Mouse (Mus musculus) liver, embryonic 11.5 days (tissue): ENCODE measurements around the gene Gipr. TPM values are rescaled to one million over a fixed set of nuclear protein-coding genes. Genes with fewer than 3 reads are reported as not detected.
A peak's percentile ranks its signal among the peaks of the same experiment; 100 is the strongest.

Experiments used
- ATAC-seq: fragments of 200-750 bp; cut with Nextera tagmentation; replicated peaks from 2 replicates; pipeline ENCODE4 v1.8.0; 2017; ENCODE audit warnings: moderate number of reproducible peaks, mild to moderate bottlenecking, moderate TSS enrichment, moderate library complexity; ENCODE audit not compliant: low FRiP score
- DNase-seq: peaks from one replicate; pipeline ENCODE4 v3.0.0-alpha.2; 2017; ENCODE audit warnings: low spot score
- H3K27ac ChIP-seq: fragments of 300-500 bp; sonication (generic); 2 replicates; pipeline ENCODE4 v1.5.1; 2014; ENCODE audit warnings: mild to moderate bottlenecking, low read depth, low read length, control low read depth
- H3K27me3 ChIP-seq: fragments of 300-500 bp; sonication (generic); replicated peaks from 2 replicates; pipeline ENCODE4 v1.6.1; 2014; ENCODE audit warnings: low read length, mixed read lengths; ENCODE audit not compliant: control insufficient read depth, insufficient read depth
- H3K36me3 ChIP-seq: fragments of 300-500 bp; sonication (generic); 2 replicates; pipeline ENCODE4 v1.6.1; 2014; ENCODE audit warnings: mild to moderate bottlenecking, low read length, moderate library complexity, mixed read lengths; ENCODE audit not compliant: control insufficient read depth, insufficient read depth
- H3K4me1 ChIP-seq: fragments of 300-500 bp; sonication (generic); replicated peaks from 2 replicates; pipeline ENCODE4 v1.6.1; 2014; ENCODE audit warnings: low read length, mixed read lengths; ENCODE audit not compliant: control insufficient read depth, insufficient read depth
- H3K4me2 ChIP-seq: fragments of 300-500 bp; sonication (generic); 2 replicates; pipeline ENCODE4 v1.6.1; 2014; ENCODE audit warnings: mild to moderate bottlenecking, control low read depth, moderate library complexity
- H3K4me3 ChIP-seq: fragments of 300-500 bp; sonication (generic); 2 replicates; pipeline ENCODE4 v1.5.1; 2014; ENCODE audit warnings: low read depth, low read length, control low read depth
- H3K9ac ChIP-seq: fragments of 300-500 bp; sonication (generic); 2 replicates; pipeline ENCODE4 v1.6.1; 2014; ENCODE audit warnings: low read depth, low read length, control low read depth
- H3K9me3 ChIP-seq: fragments of 300-500 bp; sonication (generic); 2 replicates; pipeline ENCODE4 v1.6.1; 2016; ENCODE audit warnings: low read length, inconsistent platforms, mixed read lengths; ENCODE audit not compliant: control insufficient read depth
- WGBS: fragments of 180-500 bp; shearing (Covaris S2); extraction: QIAGEN DNeasy Blood & Tissue Kit; methylation state at CpG from one replicate; pipeline ENCODE4 v1.1.7; 2014; 5-methylcytosine and 5-hydroxymethylcytosine counted together
- microRNA counts: library from miRNA; unstranded; fragments of <30 nt; microRNA quantifications from one replicate; lab custom pipeline; 2015
- microRNA-seq: library from miRNA; unstranded; fragments of <30 nt; microRNA quantifications from one replicate; pipeline ENCODE4, GENCODE M21; 2017; ENCODE audit warnings: borderline number of aligned reads
- polyA plus RNA-seq: library from polyadenylated mRNA; unstranded; fragments of >200 nt; fragmentation: Nextera tagmentation; extraction: Ambion mirVana; gene quantifications from 2 replicates; pipeline ENCODE4 v1.2.1, GENCODE M21; 2014

Gipr gene
- polyA plus RNA-seq, 1 experiment from 2014 or later: 0.73 TPM

- Histone ChIP-seq H3K4me2 (0 out of 2 replicates have a peak overlapping the region, but pooled peaks have one; percentile 12), H3K9me3 (peaks cover 3% of the 10 kb centered on the region; the same call in 1 of the 2 replicates), H3K36me3 (no peaks in the 10 kb centered on the region), H3K9ac (0 out of 2 replicates have a peak overlapping the region, but pooled peaks have one; percentile 16), H3K4me3 (no peak overlapping the region), H3K27me3 (peaks cover 4% of the 10 kb centered on the region; the same call in 1 of the 2 replicates), H3K27ac (no peak overlapping the region), H3K4me1 (0 out of 2 replicates have a peak, but pooled peaks cover 4% of the 10 kb centered on the region)
- DNase-seq (no peak), ATAC-seq (peak; percentile 30)
- WGBS: 86% methylated on average over 8 of the region's 8 CpGs
These were observed 46.8 kb downstream of the Gipr start for GRCm38 (mm10) chr7:19119083-19119482.

- Histone ChIP-seq H3K9ac (0 out of 2 replicates have a peak within 1 kb of the TSS, but pooled peaks have one; percentile 43), H3K4me2 (peak within 1 kb of the TSS; percentile 50), H3K4me3 (peak within 1 kb of the TSS; percentile 21; the same call in 1 of the 2 replicates), H3K36me3 (no peaks in the 10 kb centered on the region), H3K9me3 (peaks cover 3% of the 10 kb centered on the region; the same call in 1 of the 2 replicates), H3K4me1 (0 out of 2 replicates have a peak, but pooled peaks cover 4% of the 10 kb centered on the region), H3K27me3 (peaks cover 4% of the 10 kb centered on the region; the same call in 1 of the 2 replicates), H3K27ac (no peak within 1 kb of the TSS)
- DNase-seq (peak; percentile 73), ATAC-seq (no peak; the same call in 1 of the 2 replicates)
- 19% methylated on average over 64 of the region's 64 CpGs for WGBS
These were observed 47.7 kb downstream of the Gipr start, which contains the start of gene Gm4969 for GRCm38 (mm10) chr7:19118028-19118771. Gm4969 (minus strand) TSS chr7:19118368.

- DNase-seq: no peak
- 62% methylated on average over 1 of the region's 1 CpGs for WGBS
- Histone ChIP-seq H3K9me3 (no peaks in the 10 kb centered on the region), H3K27me3 (no peaks in the 10 kb centered on the region; the same call in 1 of the 2 replicates), H3K9ac (no peak overlapping the region), H3K4me2 (no peak overlapping the region), H3K4me3 (no peak overlapping the region), H3K4me1 (no peaks in the 10 kb centered on the region), H3K36me3 (no peaks in the 10 kb centered on the region), H3K27ac (no peak overlapping the region)
- no peak for ATAC-seq
These were observed 56.4 kb downstream of the Gipr start for GRCm38 (mm10) chr7:19109565-19109964.

GRCm38 (mm10) chr7:19107436-19107835 lies 58.5 kb downstream of the Gipr start:
- Histone ChIP-seq H3K9me3 (no peaks in the 10 kb centered on the region), H3K27me3 (0 out of 2 replicates have a peak, but pooled peaks cover 3% of the 10 kb centered on the region), H3K36me3 (no peaks in the 10 kb centered on the region), H3K27ac (no peak overlapping the region), H3K4me1 (no peaks in the 10 kb centered on the region), H3K4me2 (no peak overlapping the region), H3K9ac (no peak overlapping the region), H3K4me3 (no peak overlapping the region)
- ATAC-seq (no peak), DNase-seq (no peak)
- 53% methylated on average over 3 of the region's 3 CpGs for WGBS

MicroRNAs encoded within 50 kb of the gene (microRNA counts, 519-probe panel; counts per million panel counts)
- not detected for microRNA mmu-miR-330 (lab: Ali Mortazavi, UCI)

Small RNA genes lying within 50 kb of the gene (microRNA-seq; reads per million reads assigned to microRNA genes)
- 361 reads per million, percentile 62 among the genes with 10 or more reads in this experiment for gene Mir330

Other genes with a start within 250 kb of the Gipr start
- gene Nova2, start 240.2 kb downstream of the Gipr start, polyA plus RNA-seq: 0.22 and 0.41 TPM in 2 replicates
- not detected in 2 replicates for gene Nanos2, start 178.7 kb downstream of the Gipr start, polyA plus RNA-seq
- gene Mypop, start 174.9 kb downstream of the Gipr start, polyA plus RNA-seq: 1.5 and 2.2 TPM in 2 replicates
- gene Irf2bp1, start 162.1 kb downstream of the Gipr start, polyA plus RNA-seq: 23.3 and 24.9 TPM in 2 replicates
- 29.7 and 32.0 TPM in 2 replicates for gene Foxa3, start 142.6 kb downstream of the Gipr start, polyA plus RNA-seq
- 26.3 and 28.4 TPM in 2 replicates for gene Sympk, start 141.8 kb downstream of the Gipr start, polyA plus RNA-seq
- not detected in 2 replicates for gene Rsph6a, start 111.4 kb downstream of the Gipr start, polyA plus RNA-seq
- 10.2 and 12.8 TPM in 2 replicates for gene Dmwd, start 89.9 kb downstream of the Gipr start, polyA plus RNA-seq
- 12.4 and 13.9 TPM in 2 replicates for gene Dmpk, start 82.3 kb downstream of the Gipr start, polyA plus RNA-seq
- gene Six5, start 71.5 kb downstream of the Gipr start, polyA plus RNA-seq: 3.7 and 4.3 TPM in 2 replicates
- 1.2 and 1.9 TPM in 2 replicates for gene Gm4969, start 47.8 kb downstream of the Gipr start, polyA plus RNA-seq
- 9.9 TPM in 2 replicates for gene Fbxo46, start 46.3 kb downstream of the Gipr start, polyA plus RNA-seq
- 7.5 and 9.5 TPM in 2 replicates for gene Qpctl, start 16.8 kb downstream of the Gipr start, polyA plus RNA-seq
- 140 and 158 TPM in 2 replicates for gene Snrpd2, start 16.4 kb downstream of the Gipr start, polyA plus RNA-seq
- gene Eml2, start 10.3 kb upstream of the Gipr start, polyA plus RNA-seq: 2.7 and 3.8 TPM in 2 replicates
- 1.4 and 1.9 TPM in 2 replicates for gene Gpr4, start 46.4 kb upstream of the Gipr start, polyA plus RNA-seq
- 31.6 and 33.9 TPM in 2 replicates for gene Opa3, start 62.2 kb upstream of the Gipr start, polyA plus RNA-seq
- 85.9 and 87.5 TPM in 2 replicates for gene Vasp, start 105.7 kb upstream of the Gipr start, polyA plus RNA-seq
- not detected in 2 replicates for gene Ppm1n, start 113.9 kb upstream of the Gipr start, polyA plus RNA-seq
- 8.2 and 11.1 TPM in 2 replicates for gene Rtn2, start 116.5 kb upstream of the Gipr start, polyA plus RNA-seq
- 0.07 TPM in 1 of 2 replicates, not detected in the other for gene Fosb, start 143.9 kb upstream of the Gipr start, polyA plus RNA-seq
- 46.4 and 46.8 TPM in 2 replicates for gene Ercc1, start 178.7 kb upstream of the Gipr start, polyA plus RNA-seq
- gene Cd3eap, start 193.4 kb upstream of the Gipr start, polyA plus RNA-seq: 28.7 and 30.2 TPM in 2 replicates
- 3.9 and 4.2 TPM in 2 replicates for gene Ppp1r13l, start 193.6 kb upstream of the Gipr start, polyA plus RNA-seq
- 14.0 and 15.6 TPM in 2 replicates for gene Ercc2, start 215.9 kb upstream of the Gipr start, polyA plus RNA-seq
- 0.71 and 0.99 TPM in 2 replicates for gene Klc3, start 238.0 kb upstream of the Gipr start, polyA plus RNA-seq
- gene Ckm, start 238.6 kb upstream of the Gipr start, polyA plus RNA-seq: 0.34 and 0.40 TPM in 2 replicates